Mouse (Mus musculus): ENCODE results near the gene Plac9a. TPM values are rescaled to one million over a fixed set of nuclear protein-coding genes. Genes with fewer than 3 reads are reported as not detected.
"Not testable (repeated sequence)": the region's sequence is repeated elsewhere in the genome, so short reads cannot be mapped to it uniquely, and the experiment has no call there.

Gene Plac9a
- 1.9 and 4.5 TPM in 2 replicates for polyA plus RNA-seq (2011; ENCODE audit: insufficient read length, low read depth, missing spikeins)

GRCm38 (mm10) chr14:25903000-25903399 is at the start of gene Plac9a:
Gene Plac9a, minus strand, starts transcription at chr14:25903100.
- not testable (repeated sequence) for H3K4me3 ChIP-seq (ENCODE audit: insufficient read depth, low read length); H3K27ac ChIP-seq (ENCODE audit: insufficient read depth, low read length); H3K4me1 ChIP-seq (ENCODE audit: control insufficient read depth, insufficient read depth, low read length)

GRCm38 (mm10) chr14:25938004-25938403 is 35.1 kb upstream of the Plac9a start, which contains the start of gene Cphx1:
Gene Cphx1, plus strand, starts transcription at chr14:25938304.
- H3K4me1 ChIP-seq (ENCODE audit: control insufficient read depth, insufficient read depth, low read length); H3K4me3 ChIP-seq (ENCODE audit: insufficient read depth, low read length); H3K27ac ChIP-seq (ENCODE audit: insufficient read depth, low read length): not testable (repeated sequence)

- H3K4me1 ChIP-seq (ENCODE audit: control insufficient read depth, insufficient read depth, low read length); H3K4me3 ChIP-seq (ENCODE audit: insufficient read depth, low read length); H3K27ac ChIP-seq (ENCODE audit: insufficient read depth, low read length): not testable (repeated sequence)
Measured at GRCm38 (mm10) chr14:25936867-25937630, 34.1 kb upstream of the Plac9a start.

GRCm38 (mm10) chr14:25927562-25927881 is 24.6 kb upstream of the Plac9a start, which contains the start of gene Tmem254a:
Gene Tmem254a, minus strand, starts transcription at chr14:25927672.
- H3K27ac ChIP-seq (ENCODE audit: insufficient read depth, low read length); H3K4me3 ChIP-seq (ENCODE audit: insufficient read depth, low read length); H3K4me1 ChIP-seq (ENCODE audit: control insufficient read depth, insufficient read depth, low read length): not testable (repeated sequence)

GRCm38 (mm10) chr14:25926814-25927561 is 24.1 kb upstream of the Plac9a start:
- H3K4me1 ChIP-seq (ENCODE audit: control insufficient read depth, insufficient read depth, low read length); H3K4me3 ChIP-seq (ENCODE audit: insufficient read depth, low read length); H3K27ac ChIP-seq (ENCODE audit: insufficient read depth, low read length): not testable (repeated sequence)

- not testable (repeated sequence) for H3K27ac ChIP-seq (ENCODE audit: insufficient read depth, low read length); H3K4me3 ChIP-seq (ENCODE audit: insufficient read depth, low read length); H3K4me1 ChIP-seq (ENCODE audit: control insufficient read depth, insufficient read depth, low read length)
Measured at GRCm38 (mm10) chr14:25918427-25919170, 15.7 kb upstream of the Plac9a start.

- H3K4me1 ChIP-seq (ENCODE audit: control insufficient read depth, insufficient read depth, low read length); H3K4me3 ChIP-seq (ENCODE audit: insufficient read depth, low read length); H3K27ac ChIP-seq (ENCODE audit: insufficient read depth, low read length): not testable (repeated sequence)
Measured at GRCm38 (mm10) chr14:25908976-25909375, 6.1 kb upstream of the Plac9a start.

GRCm38 (mm10) chr14:25907272-25907671 is 4.4 kb upstream of the Plac9a start:
- not testable (repeated sequence) for H3K4me3 ChIP-seq (ENCODE audit: insufficient read depth, low read length); H3K27ac ChIP-seq (ENCODE audit: insufficient read depth, low read length); H3K4me1 ChIP-seq (ENCODE audit: control insufficient read depth, insufficient read depth, low read length)

- H3K4me1 ChIP-seq (ENCODE audit: control insufficient read depth, insufficient read depth, low read length); H3K4me3 ChIP-seq (ENCODE audit: insufficient read depth, low read length); H3K27ac ChIP-seq (ENCODE audit: insufficient read depth, low read length): not testable (repeated sequence)
Measured at GRCm38 (mm10) chr14:25905243-25905642, 2.3 kb upstream of the Plac9a start.

- not testable (repeated sequence) for H3K4me1 ChIP-seq (ENCODE audit: control insufficient read depth, insufficient read depth, low read length); H3K27ac ChIP-seq (ENCODE audit: insufficient read depth, low read length); H3K4me3 ChIP-seq (ENCODE audit: insufficient read depth, low read length)
Measured at GRCm38 (mm10) chr14:25895686-25896085, 7.2 kb downstream of the Plac9a start.

GRCm38 (mm10) chr14:25894566-25894965 is 8.3 kb downstream of the Plac9a start:
- not testable (repeated sequence) for H3K4me3 ChIP-seq (ENCODE audit: insufficient read depth, low read length); H3K27ac ChIP-seq (ENCODE audit: insufficient read depth, low read length); H3K4me1 ChIP-seq (ENCODE audit: control insufficient read depth, insufficient read depth, low read length)

GRCm38 (mm10) chr14:25885886-25886285 is 17.0 kb downstream of the Plac9a start:
- H3K4me1 ChIP-seq (ENCODE audit: control insufficient read depth, insufficient read depth, low read length); H3K27ac ChIP-seq (ENCODE audit: insufficient read depth, low read length); H3K4me3 ChIP-seq (ENCODE audit: insufficient read depth, low read length): not testable (repeated sequence)

- not testable (repeated sequence) for H3K4me1 ChIP-seq (ENCODE audit: control insufficient read depth, insufficient read depth, low read length); H3K4me3 ChIP-seq (ENCODE audit: insufficient read depth, low read length); H3K27ac ChIP-seq (ENCODE audit: insufficient read depth, low read length)
Measured at GRCm38 (mm10) chr14:25881769-25882168, 21.1 kb downstream of the Plac9a start.

GRCm38 (mm10) chr14:25876640-25877039 is 26.3 kb downstream of the Plac9a start:
- H3K4me1 ChIP-seq (ENCODE audit: control insufficient read depth, insufficient read depth, low read length); H3K4me3 ChIP-seq (ENCODE audit: insufficient read depth, low read length); H3K27ac ChIP-seq (ENCODE audit: insufficient read depth, low read length): not testable (repeated sequence)

Measured in embryonic fibroblast, embryonic 13.5 days (primary cell).